Mouse (Mus musculus) brain, embryonic 18.5 days (tissue): ENCODE results near the gene Pkd2.

Experiments used
- DNase-seq: peaks from one replicate; pipeline ENCODE4 v3.0.0-alpha.2; 2012; ENCODE audit warnings: low read depth, low spot score

The Pkd2 gene

GRCm38 (mm10) chr5:104465731-104466130, 6.5 kb downstream of the Pkd2 start:
- no peak for DNase-seq

GRCm38 (mm10) chr5:104466816-104467215, 7.6 kb downstream of the Pkd2 start:
- DNase-seq = no peak

GRCm38 (mm10) chr5:104468586-104468985, 9.3 kb downstream of the Pkd2 start:
- no peak for DNase-seq

- DNase-seq = no peak
Observed at GRCm38 (mm10) chr5:104470981-104471391, 11.7 kb downstream of the Pkd2 start.

DNA sequence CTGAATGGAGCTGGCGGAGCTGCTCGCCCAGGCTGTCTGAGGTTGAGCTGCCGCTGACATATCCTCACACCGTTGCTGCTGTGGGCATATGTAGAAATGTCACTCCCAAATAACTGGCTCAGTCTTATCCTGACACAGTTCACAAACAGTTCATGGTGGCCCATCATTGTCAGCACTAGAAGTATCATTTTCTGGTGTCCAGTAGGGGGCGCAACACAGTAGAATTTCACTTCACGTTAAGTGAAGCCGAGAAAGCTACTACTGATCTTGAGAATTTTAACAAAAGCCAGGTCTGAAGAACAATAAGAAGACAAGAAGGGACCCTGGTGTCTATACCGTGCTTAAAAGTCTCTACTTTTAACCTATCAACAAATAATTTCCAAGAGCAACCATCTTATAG, 13.1 kb downstream of the Pkd2 start:
- no peak for DNase-seq

- DNase-seq = no peak
Observed at GRCm38 (mm10) chr5:104480367-104480766, 21.1 kb downstream of the Pkd2 start.

- no peak for DNase-seq
Observed at GRCm38 (mm10) chr5:104482856-104483255, 23.6 kb downstream of the Pkd2 start.

DNA sequence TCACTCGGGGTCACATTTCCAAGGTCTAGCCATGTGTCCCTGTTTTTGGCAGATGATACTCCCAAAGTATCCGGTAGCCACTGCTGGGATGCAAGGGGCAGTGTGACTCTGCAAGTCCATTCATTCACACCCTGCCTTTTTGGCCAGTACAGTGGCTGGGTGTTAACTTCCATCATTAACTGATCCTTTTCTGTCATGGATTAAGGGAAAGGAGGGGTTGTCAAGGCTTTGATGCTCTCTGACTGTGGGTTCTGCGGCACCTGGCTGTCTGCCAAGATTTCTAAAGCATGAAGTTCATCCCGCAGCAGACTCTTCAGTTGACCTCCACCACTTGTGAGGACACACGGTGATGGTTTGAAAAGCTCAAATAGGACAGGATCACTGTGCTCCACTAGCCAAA, 32.3 kb downstream of the Pkd2 start:
- DNase-seq = no peak

GRCm38 (mm10) chr5:104504883-104505282, 45.6 kb downstream of the Pkd2 start:
- DNase-seq = no peak

GRCm38 (mm10) chr5:104507829-104508194, 48.6 kb downstream of the Pkd2 start:
- DNase-seq = peak; percentile 0

GRCm38 (mm10) chr5:104508195-104508891, 49.1 kb downstream of the Pkd2 start, which contains the start of gene BC005561:
TSS of gene BC005561 (plus strand) at chr5:104508352.
- peak; percentile 63 for DNase-seq

DNA sequence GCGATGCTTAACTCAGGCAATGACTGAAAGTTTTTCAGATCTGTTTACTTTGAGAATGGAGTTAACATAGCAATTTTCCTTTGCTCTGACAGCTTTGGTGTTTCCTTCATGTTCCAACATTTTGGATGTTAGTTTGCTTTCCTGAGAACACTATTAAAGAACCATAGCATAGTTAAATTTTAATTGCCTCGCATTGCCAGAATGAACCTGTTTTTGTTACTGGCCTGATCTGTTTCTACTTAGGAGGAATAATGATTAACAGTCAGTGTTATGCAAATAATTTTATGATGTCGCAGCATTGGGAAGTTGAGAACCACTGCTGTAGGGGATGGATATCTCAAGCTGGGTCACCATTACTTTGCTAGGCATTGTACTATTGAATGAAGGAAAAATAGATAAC, 52.0 kb downstream of the Pkd2 start:
- no peak for DNase-seq

- no peak for DNase-seq
Observed at GRCm38 (mm10) chr5:104538612-104539011, 79.4 kb downstream of the Pkd2 start.

GRCm38 (mm10) chr5:104539331-104539730, 80.1 kb downstream of the Pkd2 start:
- no peak for DNase-seq
